Comparison of ENCODE assay signal across 8 mouse cellular contexts in the genomic region with DNA sequence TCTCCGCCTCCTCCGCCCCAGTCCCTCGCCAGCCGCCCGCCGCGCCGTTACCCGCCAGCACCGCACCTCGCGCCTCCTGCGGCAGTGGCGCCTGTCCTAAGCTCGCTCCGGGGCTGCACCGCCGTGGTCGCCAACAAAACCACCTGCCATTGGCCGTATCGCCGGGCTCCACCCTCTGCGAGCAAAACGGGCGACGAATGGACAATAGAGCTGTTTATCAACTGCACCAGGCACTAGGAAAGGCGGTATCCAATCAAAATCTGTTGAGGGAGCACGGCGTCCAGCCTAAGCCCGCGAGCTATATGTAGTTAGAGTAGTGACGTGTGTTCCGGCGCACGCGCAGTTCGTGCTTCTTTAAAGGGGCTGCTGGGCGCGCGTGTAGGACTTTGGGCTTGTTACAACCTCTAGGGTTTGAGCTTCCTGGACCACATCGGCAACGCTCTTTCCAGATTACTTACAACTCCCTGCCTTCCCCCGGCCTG. TPM values are rescaled to one million over a fixed set of nuclear protein-coding genes. Genes with fewer than 3 reads are reported as not detected.
A peak's percentile ranks its signal among the peaks of the same experiment; 100 is the strongest.
DNase-seq lines count a peak whose midpoint lies in the region; ATAC-seq and TF ChIP-seq lines count a peak whose summit lies in the region.

Gene Nap1l4, minus strand, starts transcription at position 131 of the 482 bp plus-strand sequence.

- H3K9me3 ChIP-seq in kidney, embryonic 14.5 days (ENCODE audit: control insufficient read depth, low read length), result no peaks in the 10 kb centered on the region
- H3K9me3 ChIP-seq in limb, embryonic 15.5 days, result no peaks in the 10 kb centered on the region

- TF ChIP-seq POLR2A in bone marrow macrophage, adult 2 months (IDR thresholded peaks at IDR 0.05; ENCODE audit: borderline replicate concordance, low read depth, low read length), result no peak; the same call in 1 of the 2 replicates
- TF ChIP-seq POLR2A in embryonic fibroblast, embryonic 13.5 days (IDR thresholded peaks at IDR 0.05; ENCODE audit: low read depth, low read length), result peak; percentile 81

- H3K4me2 ChIP-seq in kidney, embryonic 14.5 days (replicated peaks; ENCODE audit: low read depth, low read length), result peak within 1 kb of the TSS; percentile 82
- H3K4me2 ChIP-seq in limb, embryonic 15.5 days, result peak within 1 kb of the TSS; percentile 87

- H3K4me3 ChIP-seq in bone marrow macrophage, adult 2 months (ENCODE audit: insufficient read depth, low read length), result peak within 1 kb of the TSS; percentile 81
- H3K4me3 ChIP-seq in embryonic fibroblast, embryonic 13.5 days (ENCODE audit: insufficient read depth, low read length), result peak within 1 kb of the TSS; percentile 97
- peak within 1 kb of the TSS; percentile 97 for H3K4me3 ChIP-seq in kidney, embryonic 14.5 days (ENCODE audit: low read length)
- peak within 1 kb of the TSS; percentile 98 for H3K4me3 ChIP-seq in limb, embryonic 15.5 days

- TF ChIP-seq CTCF in bone marrow macrophage, adult 2 months (IDR thresholded peaks at IDR 0.05; ENCODE audit: low read depth, low read length), result no peak
- TF ChIP-seq CTCF in embryonic fibroblast, embryonic 13.5 days (IDR thresholded peaks at IDR 0.05; ENCODE audit: borderline replicate concordance, insufficient read depth, low read length), result no peak

- H3K9ac ChIP-seq in kidney, embryonic 14.5 days (ENCODE audit: low read depth, low read length), result peak within 1 kb of the TSS; percentile 93
- peak within 1 kb of the TSS; percentile 81 for H3K9ac ChIP-seq in limb, embryonic 15.5 days

- H3K36me3 ChIP-seq in kidney, embryonic 14.5 days (ENCODE audit: control insufficient read depth, insufficient read depth, low read length), result peaks cover 10% of the 10 kb centered on the region
- no peaks in the 10 kb centered on the region; the same call in 1 of the 2 replicates for H3K36me3 ChIP-seq in limb, embryonic 15.5 days

- H3K4me1 ChIP-seq in bone marrow macrophage, adult 2 months (ENCODE audit: control insufficient read depth, insufficient read depth, low read length), result peaks cover 5% of the 10 kb centered on the region
- H3K4me1 ChIP-seq in embryonic fibroblast, embryonic 13.5 days (ENCODE audit: control insufficient read depth, insufficient read depth, low read length), result peaks cover 6% of the 10 kb centered on the region
- H3K4me1 ChIP-seq in kidney, embryonic 14.5 days (ENCODE audit: control insufficient read depth, insufficient read depth, low read length), result peaks cover 26% of the 10 kb centered on the region
- peaks cover 13% of the 10 kb centered on the region for H3K4me1 ChIP-seq in limb, embryonic 15.5 days

- ATAC-seq in kidney, embryonic 14.5 days (ENCODE audit: low FRiP score, low TSS enrichment), result peak; percentile 99
- peak; percentile 100 for ATAC-seq in limb, embryonic 15.5 days (ENCODE audit: insufficient number of reproducible peaks, low FRiP score, low TSS enrichment, low read depth)

- no peaks in the 10 kb centered on the region for H3K27me3 ChIP-seq in kidney, embryonic 14.5 days (ENCODE audit: control insufficient read depth, insufficient read depth, low read length)
- no peaks in the 10 kb centered on the region for H3K27me3 ChIP-seq in limb, embryonic 15.5 days

- peak; percentile 99 for DNase-seq in A20 (ENCODE audit: low read depth, low spot score)
- peak; percentile 100 for DNase-seq in heart, adult 9 months (ENCODE audit: low spot score in 2 of 2)
- peak; percentile 98 to 99 for DNase-seq in monocyte, adult 2 months (ENCODE audit: low read depth in 1 of 2, low spot score in 2 of 2)
- DNase-seq in spleen, postnatal 36 days (ENCODE audit: low spot score in 2 of 2), result peak; percentile 98 to 99

- peak within 1 kb of the TSS; percentile 72 for H3K27ac ChIP-seq in bone marrow macrophage, adult 2 months (ENCODE audit: insufficient read depth, low read depth, low read length)
- H3K27ac ChIP-seq in embryonic fibroblast, embryonic 13.5 days (ENCODE audit: insufficient read depth, low read length), result peak within 1 kb of the TSS; percentile 85
- H3K27ac ChIP-seq in kidney, embryonic 14.5 days (ENCODE audit: low read depth, low read length), result peak within 1 kb of the TSS; percentile 96
- H3K27ac ChIP-seq in limb, embryonic 15.5 days, result peak within 1 kb of the TSS; percentile 94

- 0% methylated on average over 41 of the region's 43 CpGs for WGBS in kidney, embryonic 14.5 days
- under 1% methylated on average over 43 of the region's 43 CpGs for WGBS in limb, embryonic 15.5 days

RNA-seq across cellular contexts. Expression of gene Nap1l4, which starts in this region (rescaled TPM):
- 68.6 and 74.0 TPM in 2 replicates for polyA plus RNA-seq in bone marrow macrophage, adult 2 months (2012; ENCODE audit: insufficient read depth, insufficient read length, missing spikeins)
- 147 and 166 TPM in 2 replicates for polyA plus RNA-seq in embryonic fibroblast, embryonic 13.5 days (2011; ENCODE audit: insufficient read length, low read depth, missing spikeins)
- polyA plus RNA-seq in kidney, embryonic 14.5 days (2014; fragmentation: Nextera tagmentation; extraction: Ambion mirVana), result 138 and 158 TPM in 2 replicates
- 211 and 215 TPM in 2 replicates for polyA plus RNA-seq in limb, embryonic 15.5 days (2015; fragmentation: Nextera tagmentation; extraction: Ambion mirVana)

Comparison
In these comparisons a context has a peak if more than half of its experiments do, and no peak if none do; other contexts are left out.
1. Peak in every context shown above with its lines: DNase-seq, ATAC-seq, H3K4me3 ChIP-seq and H3K27ac ChIP-seq.